Comparison of ENCODE assay signal across 8 mouse cellular contexts in the genomic region with DNA sequence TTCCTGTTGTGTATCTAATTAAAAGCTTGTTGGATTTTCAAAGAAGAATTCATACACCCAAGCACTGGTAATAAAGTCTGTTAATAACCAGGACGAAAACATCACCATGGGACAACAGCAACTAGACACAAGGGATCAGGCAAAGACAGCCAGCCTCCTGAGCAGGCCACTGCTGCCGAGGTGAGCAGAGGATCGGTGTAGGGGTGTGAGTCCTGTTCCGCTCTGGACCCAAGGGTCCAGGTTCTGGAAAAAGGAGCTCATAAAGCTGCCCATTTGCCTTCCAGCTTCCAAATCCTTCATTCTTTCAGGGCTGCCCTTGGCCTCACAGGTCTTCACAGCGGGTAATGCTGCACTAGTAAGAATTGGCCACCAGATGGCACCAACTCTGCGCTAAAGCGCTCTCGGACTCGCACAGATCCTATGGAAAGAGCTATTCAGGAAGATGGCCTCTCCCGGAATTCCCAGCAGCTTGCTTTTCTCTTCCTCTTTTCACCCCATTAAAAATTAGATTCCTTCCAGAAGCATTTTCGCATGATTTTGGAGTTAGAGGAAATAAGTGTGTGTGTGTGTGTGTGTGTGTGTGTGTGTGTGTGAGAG.
A peak's percentile ranks its signal among the peaks of the same experiment; 100 is the strongest.
DNase-seq lines count a peak whose midpoint lies in the region; ATAC-seq and TF ChIP-seq lines count a peak whose summit lies in the region.

No protein-coding gene starts in this region.

- peak; percentile 73; the same call in 1 of the 2 replicates for ATAC-seq in erythroblast, adult 5-6 weeks (replicated peaks; ENCODE audit: low FRiP score, poor library complexity, severe bottlenecking)
- ATAC-seq in heart, embryonic 11.5 days (replicated peaks; ENCODE audit: insufficient number of reproducible peaks, low FRiP score, low TSS enrichment): 0 out of 2 replicates have a peak, but pooled peaks have one; percentile 65
- ATAC-seq in kidney, embryonic 15.5 days (replicated peaks; ENCODE audit: low FRiP score): peak; percentile 88
- peak; percentile 90 for ATAC-seq in limb, embryonic 14.5 days (ENCODE audit: low FRiP score, low read depth)
- peak; percentile 96 for ATAC-seq in neural tube, embryonic 12.5 days (ENCODE audit: low FRiP score, low read depth)

- 16% methylated on average over 11 of the region's 11 CpGs for WGBS in heart, embryonic 11.5 days (ENCODE audit: insufficient replicate concordance)
- 14% methylated on average over 11 of the region's 11 CpGs for WGBS in kidney, embryonic 15.5 days
- WGBS in limb, embryonic 14.5 days: 16% methylated on average over 11 of the region's 11 CpGs
- WGBS in neural tube, embryonic 12.5 days: 17% methylated on average over 11 of the region's 11 CpGs

- H3K4me3 ChIP-seq in heart, embryonic 11.5 days (ENCODE audit: low read depth, low read length): no peak overlapping the region
- H3K4me3 ChIP-seq in kidney, embryonic 15.5 days (replicated peaks): no peak overlapping the region
- H3K4me3 ChIP-seq in limb, embryonic 14.5 days (replicated peaks; ENCODE audit: low read length): no peak overlapping the region
- no peak overlapping the region for H3K4me3 ChIP-seq in neural tube, embryonic 12.5 days

- peak; percentile 2 to 5 for DNase-seq in B cell, adult 2 months
- peak; percentile 93 for DNase-seq in brain, adult 2 months (ENCODE audit: low read depth, low spot score)
- peak; percentile 91 for DNase-seq in limb, embryonic 14.5 days (ENCODE audit: low spot score)
- peak; percentile 18 for DNase-seq in thymus, postnatal 0 days (ENCODE audit: low spot score)

- H3K4me2 ChIP-seq in heart, embryonic 11.5 days: peak overlapping the region; percentile 43
- peak overlapping the region; percentile 44 for H3K4me2 ChIP-seq in kidney, embryonic 15.5 days
- H3K4me2 ChIP-seq in limb, embryonic 14.5 days (replicated peaks; ENCODE audit: low read depth, low read length, severe bottlenecking): peak overlapping the region; percentile 3; the same call in 1 of the 2 replicates
- peak overlapping the region; percentile 40 for H3K4me2 ChIP-seq in neural tube, embryonic 12.5 days (replicated peaks)

- no peaks in the 10 kb centered on the region for H3K36me3 ChIP-seq in heart, embryonic 11.5 days (ENCODE audit: control insufficient read depth, insufficient read depth, low read length)
- H3K36me3 ChIP-seq in kidney, embryonic 15.5 days: no peaks in the 10 kb centered on the region
- no peaks in the 10 kb centered on the region for H3K36me3 ChIP-seq in limb, embryonic 14.5 days (ENCODE audit: control insufficient read depth, insufficient read depth, low read length)
- no peaks in the 10 kb centered on the region for H3K36me3 ChIP-seq in neural tube, embryonic 12.5 days

- TF ChIP-seq POLR2A in limb, embryonic 14.5 days (IDR thresholded peaks at IDR 0.05; ENCODE audit: borderline replicate concordance, extremely low read depth, insufficient read depth, insufficient read length): no peak

- H3K9ac ChIP-seq in heart, embryonic 11.5 days (ENCODE audit: low read depth, low read length): no peak overlapping the region
- no peak overlapping the region for H3K9ac ChIP-seq in kidney, embryonic 15.5 days
- H3K9ac ChIP-seq in limb, embryonic 14.5 days (ENCODE audit: low read depth, low read length, severe bottlenecking): 0 out of 2 replicates have a peak overlapping the region, but pooled peaks have one; percentile 34
- no peak overlapping the region for H3K9ac ChIP-seq in neural tube, embryonic 12.5 days

- H3K27ac ChIP-seq in heart, embryonic 11.5 days (ENCODE audit: low read depth, low read length): no peak overlapping the region
- no peak overlapping the region for H3K27ac ChIP-seq in kidney, embryonic 15.5 days
- H3K27ac ChIP-seq in limb, embryonic 14.5 days (replicated peaks; ENCODE audit: low read depth, low read length): no peak overlapping the region
- H3K27ac ChIP-seq in neural tube, embryonic 12.5 days: no peak overlapping the region

- no peaks in the 10 kb centered on the region for H3K4me1 ChIP-seq in heart, embryonic 11.5 days (ENCODE audit: control insufficient read depth, insufficient read depth, low read length)
- H3K4me1 ChIP-seq in kidney, embryonic 15.5 days: no peaks in the 10 kb centered on the region
- no peaks in the 10 kb centered on the region for H3K4me1 ChIP-seq in limb, embryonic 14.5 days (ENCODE audit: control insufficient read depth, insufficient read depth, low read length)
- H3K4me1 ChIP-seq in neural tube, embryonic 12.5 days: 0 out of 2 replicates have a peak, but pooled peaks cover 3% of the 10 kb centered on the region

- H3K9me3 ChIP-seq in heart, embryonic 11.5 days (replicated peaks; ENCODE audit: control insufficient read depth, low read length): no peaks in the 10 kb centered on the region
- no peaks in the 10 kb centered on the region for H3K9me3 ChIP-seq in kidney, embryonic 15.5 days (replicated peaks)
- no peaks in the 10 kb centered on the region for H3K9me3 ChIP-seq in limb, embryonic 14.5 days (ENCODE audit: control insufficient read depth, low read length)
- H3K9me3 ChIP-seq in neural tube, embryonic 12.5 days: no peaks in the 10 kb centered on the region; the same call in 1 of the 2 replicates

- no peaks in the 10 kb centered on the region for H3K27me3 ChIP-seq in heart, embryonic 11.5 days (ENCODE audit: control insufficient read depth, insufficient read depth, low read length)
- H3K27me3 ChIP-seq in kidney, embryonic 15.5 days: no peaks in the 10 kb centered on the region; the same call in 1 of the 2 replicates
- H3K27me3 ChIP-seq in limb, embryonic 14.5 days (ENCODE audit: control insufficient read depth, insufficient read depth, low read length): no peaks in the 10 kb centered on the region
- H3K27me3 ChIP-seq in neural tube, embryonic 12.5 days (replicated peaks): no peaks in the 10 kb centered on the region

Comparison
In these comparisons a context has a peak if more than half of its experiments do, and no peak if none do; other contexts are left out.
1. DNase-seq: peak in every context shown above with its lines; median percentile 93 in brain, adult 2 months; 91 in limb, embryonic 14.5 days; 18 in thymus, postnatal 0 days; 4 in B cell, adult 2 months.